Mouse (Mus musculus) G1E (cell line): ENCODE results near the gene Fkbp8.

Experiments
- CTCF ChIP-seq: IDR thresholded peaks from 2 replicates; pipeline ENCODE4 v1.5.1; 2012; ENCODE audit warnings: low read depth, low read length, inconsistent platforms, mixed read lengths
- GATA1 ChIP-seq: IDR thresholded peaks from 2 replicates; pipeline ENCODE4 v1.6.1; 2012; ENCODE audit warnings: borderline replicate concordance, low read length, inconsistent platforms, mixed read lengths
- GATA2 ChIP-seq: IDR thresholded peaks from 2 replicates; pipeline ENCODE4 v1.6.1; 2012; ENCODE audit warnings: low read depth, low read length, inconsistent platforms, borderline replicate concordance

DNA sequence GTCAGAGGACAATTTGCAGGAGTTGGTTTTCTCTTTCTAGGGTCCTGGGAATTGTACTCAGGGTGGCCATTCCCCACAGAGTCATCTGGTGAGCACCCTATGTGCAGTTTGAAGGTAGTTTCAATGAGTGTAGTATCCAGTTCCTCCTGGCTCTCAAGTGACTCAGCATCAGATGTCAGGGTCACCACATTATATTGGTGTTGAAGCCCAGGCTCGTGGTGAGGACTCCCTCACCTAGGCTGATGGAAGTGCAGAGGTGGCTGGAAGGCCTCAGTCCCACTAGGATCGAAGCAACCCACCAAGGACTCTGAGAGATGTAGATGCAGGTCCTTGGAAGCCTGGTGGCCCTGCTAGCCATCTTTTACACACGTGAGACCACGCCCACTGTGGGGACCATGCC, 18.9 kb downstream of the Fkbp8 start:
- TF ChIP-seq CTCF (no peak), GATA1 (no peak), GATA2 (no peak)
